Mouse (Mus musculus): ENCODE measurements at regions not wholly inside any gene's neighbourhood (a gene's known extent, or its start where the extent isn't known, plus 50 kb on each side); places are given as distances from the start of the nearest gene placed in this dataset.

DNA sequence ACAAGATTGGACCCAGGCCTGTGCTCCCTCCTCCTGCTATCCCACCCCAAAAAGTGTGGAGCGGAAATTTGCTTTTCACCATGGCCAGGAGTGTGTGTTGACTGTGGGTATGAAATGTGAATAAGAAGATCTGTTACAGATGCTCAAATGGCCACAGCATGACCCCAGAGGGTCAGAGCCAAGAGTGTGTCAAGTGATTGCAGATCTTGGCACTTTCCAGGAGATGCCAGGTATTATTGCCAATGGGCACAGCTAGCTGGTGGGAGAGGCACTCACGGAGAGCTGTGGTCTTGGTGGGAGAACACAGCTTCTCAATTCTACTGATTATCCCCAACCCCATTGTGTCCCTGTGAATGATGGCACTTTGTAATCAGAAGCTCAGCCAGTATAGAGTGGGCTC is 62.7 kb downstream of the Smim20 start:
- DNase-seq (ENCODE audit: low spot score): no peak

DNA sequence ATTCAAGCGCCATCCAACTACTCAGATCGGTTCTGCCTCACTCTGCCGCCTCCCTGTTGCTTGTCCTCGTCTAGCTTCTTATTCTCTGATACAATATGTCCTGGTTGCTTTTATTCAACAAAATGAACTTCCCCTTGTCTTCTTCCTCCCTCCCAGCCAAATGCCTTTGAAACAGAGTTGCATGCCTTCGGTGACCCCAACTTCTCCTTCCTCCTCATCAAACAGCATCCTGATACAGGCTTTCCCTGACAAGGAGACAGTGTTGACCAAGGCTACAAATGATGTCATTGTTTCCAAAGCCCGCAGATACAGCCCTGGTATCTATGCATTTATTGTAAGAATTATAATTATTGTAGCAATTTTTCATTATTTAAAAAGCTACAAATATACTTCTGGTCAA is 69.8 kb downstream of the Smim20 start:
- no peak for DNase-seq (ENCODE audit: low spot score)

DNA sequence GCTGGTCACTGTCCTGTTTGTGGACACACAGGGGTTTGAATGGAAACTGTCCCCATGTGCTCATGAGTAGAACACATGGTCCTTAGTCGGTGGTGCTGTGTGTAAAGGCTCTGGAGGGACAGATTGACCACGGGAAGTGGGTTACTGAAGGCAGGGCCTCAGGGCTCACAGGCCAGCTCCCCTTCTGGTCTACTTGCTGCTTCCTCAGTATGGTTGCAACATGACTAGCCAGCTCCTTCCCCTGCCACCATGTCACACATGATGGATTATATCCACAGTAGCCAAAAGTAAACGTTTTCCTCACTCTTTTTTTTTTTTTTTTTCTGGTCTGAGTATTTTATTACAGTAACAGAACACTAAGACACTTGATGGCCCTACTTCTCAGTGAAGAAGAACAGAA is 70.9 kb downstream of the Smim20 start:
- DNase-seq (ENCODE audit: low spot score): no peak

DNA sequence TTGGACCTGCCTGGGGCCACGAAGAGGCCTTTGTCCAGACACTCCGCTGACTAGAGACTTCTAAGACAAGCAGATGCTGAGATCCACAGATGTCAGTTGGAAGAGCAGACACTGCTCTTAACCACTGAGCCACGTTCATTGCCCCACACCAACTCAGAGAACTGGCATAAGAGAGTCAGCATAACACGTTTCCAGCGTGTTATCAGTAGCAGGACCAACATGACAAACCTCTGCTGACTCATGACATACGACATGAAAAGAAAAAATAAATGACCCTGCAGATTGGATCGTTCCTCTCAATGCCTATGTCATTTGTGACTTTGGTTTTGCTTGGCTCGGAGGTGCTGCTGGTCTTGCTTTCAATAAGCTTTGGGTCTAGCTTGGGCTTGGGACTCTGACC is 78.3 kb downstream of the Smim20 start:
- no peak for DNase-seq (ENCODE audit: low spot score)

DNA sequence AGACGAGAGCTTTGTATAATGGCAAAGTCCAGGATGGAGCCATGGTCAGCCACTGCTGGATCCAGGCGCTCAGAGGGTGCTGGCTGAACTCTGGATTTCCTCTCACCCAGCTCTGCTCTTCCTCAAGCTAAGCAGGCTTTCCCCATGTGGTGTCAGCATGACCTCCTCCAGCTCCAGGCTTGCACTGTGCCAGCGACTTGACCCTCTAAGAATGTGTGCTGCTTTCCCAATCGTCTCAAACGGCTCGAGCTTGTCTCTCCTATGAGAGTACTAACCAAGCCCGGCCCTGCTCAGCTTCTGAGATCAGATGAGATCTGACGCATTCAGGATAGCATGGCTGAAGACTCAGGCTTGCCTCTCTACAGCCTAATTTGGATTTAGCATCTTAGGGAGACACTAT is 79.1 kb downstream of the Smim20 start:
- no peak for DNase-seq (ENCODE audit: low spot score)

DNA sequence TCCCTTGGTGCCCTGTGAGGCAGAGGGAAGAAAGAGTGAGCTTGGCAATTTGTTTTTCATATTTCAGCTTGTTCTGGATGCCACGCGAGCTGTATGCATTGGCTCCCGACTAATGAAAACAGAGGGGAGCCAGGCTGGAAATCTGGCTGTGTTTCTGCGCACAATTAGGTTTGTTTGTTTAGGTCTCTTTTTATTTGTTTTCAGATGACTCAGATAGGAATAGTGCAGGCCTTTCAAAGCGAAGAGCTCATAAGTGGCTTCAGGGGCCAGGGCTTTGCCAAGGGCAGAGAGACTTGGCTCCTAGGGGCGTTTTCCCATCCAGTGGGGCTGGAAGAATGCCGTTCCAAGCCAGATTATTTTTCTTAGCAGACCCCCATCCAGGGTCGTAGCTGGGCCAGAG is 79.9 kb downstream of the Smim20 start:
- DNase-seq (ENCODE audit: low spot score): no peak

DNA sequence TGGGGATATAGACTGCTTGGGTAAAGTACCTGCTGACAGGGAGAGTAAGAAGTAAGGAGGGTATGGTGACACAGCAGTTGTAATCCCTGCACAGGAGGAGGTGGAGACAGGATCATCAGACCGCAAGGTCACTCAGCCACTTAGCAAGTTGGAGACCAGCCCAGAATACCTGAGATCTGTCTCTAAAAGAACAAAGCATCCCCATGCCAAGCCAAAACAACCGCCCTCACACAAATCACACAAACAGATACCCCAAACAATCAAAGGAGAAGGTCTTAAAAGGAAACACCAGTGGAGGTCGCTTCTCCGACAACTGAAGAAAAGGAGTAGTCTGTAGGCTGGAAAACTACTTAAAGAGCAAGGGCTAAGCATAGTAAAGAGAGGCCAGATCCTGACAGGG is 86.0 kb downstream of the Smim20 start:
- no peak for DNase-seq (ENCODE audit: low spot score)

DNA sequence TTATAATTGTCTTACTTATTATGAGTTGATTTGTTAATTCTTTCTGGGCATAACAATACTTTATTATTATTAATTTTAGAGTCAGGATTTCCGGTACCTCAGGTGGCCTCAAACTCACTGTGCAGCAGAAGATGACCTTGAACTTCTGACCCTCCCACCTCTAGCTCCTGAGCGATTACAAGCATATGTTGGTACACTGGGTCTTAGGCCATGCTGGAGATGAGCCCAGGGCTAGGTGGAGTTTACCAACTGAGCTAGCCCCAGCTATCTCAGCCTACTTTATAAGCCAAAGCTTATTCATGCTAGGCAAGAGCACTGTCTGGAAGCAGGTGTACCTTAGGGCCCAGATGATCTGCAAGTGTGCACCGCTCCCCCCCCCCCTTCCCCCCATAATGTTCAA is 87.4 kb downstream of the Smim20 start:
- DNase-seq (ENCODE audit: low spot score): no peak

DNA sequence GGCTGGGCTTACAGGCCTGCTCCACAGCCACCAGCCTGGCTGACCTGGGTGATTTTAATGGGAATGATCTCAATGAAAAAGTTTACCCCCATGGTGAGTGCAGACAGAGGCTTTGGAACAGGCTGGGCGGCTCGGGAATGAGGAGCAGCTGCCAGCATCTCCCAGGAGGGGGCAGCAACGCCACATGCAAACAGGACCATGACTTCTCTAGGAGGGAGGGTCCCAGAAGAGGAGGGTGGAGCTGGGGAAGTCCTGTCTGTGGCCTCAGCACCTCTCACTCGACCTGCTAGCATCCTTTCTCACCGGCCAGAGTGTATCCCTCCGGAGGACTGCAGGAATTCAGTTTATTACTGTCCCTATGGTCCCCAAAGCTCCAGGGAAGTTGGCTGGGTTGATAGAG is 88.2 kb downstream of the Smim20 start:
- DNase-seq (ENCODE audit: low spot score): peak; percentile 67

DNA sequence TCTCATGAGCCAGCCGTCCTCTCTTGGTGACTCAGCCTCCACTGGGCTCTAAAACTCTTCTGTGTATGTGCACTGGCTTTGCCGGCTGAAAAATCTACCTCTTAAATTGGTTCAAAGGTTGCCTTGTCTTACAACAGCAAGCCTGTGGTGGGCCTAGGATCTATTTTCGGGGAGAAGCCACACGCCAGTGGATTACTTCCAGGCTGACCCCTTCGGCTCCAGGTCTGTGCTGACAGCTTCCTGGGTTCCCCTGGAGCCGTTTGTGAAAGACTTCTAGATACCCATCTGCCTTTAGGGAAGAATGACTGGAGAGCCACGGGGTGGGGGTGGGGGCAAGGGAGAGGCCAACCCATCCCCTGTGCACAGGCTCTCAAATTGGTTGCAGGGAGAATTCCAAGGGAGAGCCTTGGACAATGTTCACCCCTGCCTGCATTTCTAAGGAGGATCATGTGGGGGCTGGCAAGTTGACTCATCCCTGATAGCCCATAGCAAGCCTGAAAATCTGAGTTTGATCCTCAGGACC is 90.3 kb downstream of the Smim20 start:
- DNase-seq (ENCODE audit: low spot score): no peak

DNA sequence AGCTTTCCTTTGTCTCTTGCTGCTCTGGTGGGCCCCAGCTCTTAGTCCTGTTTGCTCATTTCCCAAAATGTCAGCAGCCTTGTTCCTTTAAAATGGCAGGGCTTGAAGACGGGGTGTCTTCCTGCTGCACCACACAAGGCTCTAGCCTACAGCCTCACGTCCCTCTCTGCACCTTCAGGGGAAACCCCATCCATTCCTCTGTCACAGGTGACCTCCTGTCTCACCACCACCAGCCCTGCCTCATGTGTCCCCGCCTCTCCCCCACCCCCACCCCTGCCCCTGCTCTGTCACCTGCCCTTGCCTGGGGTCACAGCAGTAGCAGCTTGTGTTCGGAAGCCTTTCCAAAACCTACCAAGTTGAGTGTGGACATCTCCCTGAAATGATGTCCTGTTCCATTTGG is 91.3 kb downstream of the Smim20 start:
- DNase-seq (ENCODE audit: low spot score): no peak

DNA sequence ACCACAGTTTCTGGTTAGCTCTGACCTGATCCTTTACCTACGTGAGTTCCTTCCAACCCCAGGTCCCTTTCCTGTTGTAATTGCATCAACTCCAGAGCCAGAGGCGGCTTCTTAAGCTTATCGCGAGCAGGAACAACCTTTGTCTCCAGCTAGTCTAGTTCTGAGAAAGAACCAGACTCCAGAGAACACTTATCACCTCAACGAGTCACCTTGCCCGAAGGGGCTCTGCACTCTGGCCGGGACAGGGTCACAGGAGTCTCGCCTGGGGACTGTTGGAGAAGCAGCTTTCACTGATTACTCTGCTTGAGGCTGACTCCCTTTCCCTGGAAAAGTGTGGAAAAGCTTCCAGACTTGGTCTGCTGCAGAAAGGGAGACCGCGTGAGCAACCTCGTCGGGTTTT is 93.0 kb downstream of the Smim20 start:
- no peak for DNase-seq (ENCODE audit: low spot score)

DNA sequence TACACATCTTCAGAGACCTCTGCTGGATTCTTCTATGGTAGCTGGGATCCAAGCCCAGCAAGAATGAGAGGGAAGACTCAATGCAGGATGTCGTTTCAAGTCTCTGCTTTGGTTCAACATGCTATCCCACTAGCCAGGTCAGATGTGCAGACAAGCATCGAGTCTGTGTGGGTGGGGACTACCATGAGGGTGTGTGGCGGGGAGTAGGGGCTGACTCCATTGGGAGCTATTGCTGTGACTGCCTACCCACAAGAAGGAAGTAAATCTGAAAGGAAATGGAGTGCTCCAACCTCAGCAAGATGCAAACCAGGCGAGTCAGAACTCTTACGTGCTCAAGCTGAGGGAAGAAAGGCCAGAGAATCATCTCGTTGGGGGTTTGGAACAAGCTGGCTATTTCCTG is 94.4 kb downstream of the Smim20 start:
- no peak for DNase-seq (ENCODE audit: low spot score)

DNA sequence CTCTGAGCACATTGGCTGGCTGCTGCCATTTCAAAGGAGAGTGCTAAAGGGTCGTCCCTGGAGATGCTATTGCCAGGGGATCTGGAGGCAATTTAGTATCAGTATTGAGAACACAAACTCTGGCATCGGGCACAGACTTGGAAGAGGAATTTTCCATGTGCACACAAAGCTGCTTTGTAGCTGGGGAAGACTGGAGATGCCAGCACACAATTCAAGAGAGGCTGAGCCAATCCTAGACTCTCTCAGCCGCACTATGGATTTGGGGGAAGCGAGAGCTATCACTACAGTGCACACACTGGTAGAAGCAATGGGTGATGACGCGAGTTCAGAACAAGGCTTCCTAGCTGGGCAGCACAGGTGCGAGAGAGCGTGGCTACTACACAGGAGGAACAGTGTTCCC is 97.0 kb downstream of the Smim20 start:
- DNase-seq (ENCODE audit: low spot score): no peak

DNA sequence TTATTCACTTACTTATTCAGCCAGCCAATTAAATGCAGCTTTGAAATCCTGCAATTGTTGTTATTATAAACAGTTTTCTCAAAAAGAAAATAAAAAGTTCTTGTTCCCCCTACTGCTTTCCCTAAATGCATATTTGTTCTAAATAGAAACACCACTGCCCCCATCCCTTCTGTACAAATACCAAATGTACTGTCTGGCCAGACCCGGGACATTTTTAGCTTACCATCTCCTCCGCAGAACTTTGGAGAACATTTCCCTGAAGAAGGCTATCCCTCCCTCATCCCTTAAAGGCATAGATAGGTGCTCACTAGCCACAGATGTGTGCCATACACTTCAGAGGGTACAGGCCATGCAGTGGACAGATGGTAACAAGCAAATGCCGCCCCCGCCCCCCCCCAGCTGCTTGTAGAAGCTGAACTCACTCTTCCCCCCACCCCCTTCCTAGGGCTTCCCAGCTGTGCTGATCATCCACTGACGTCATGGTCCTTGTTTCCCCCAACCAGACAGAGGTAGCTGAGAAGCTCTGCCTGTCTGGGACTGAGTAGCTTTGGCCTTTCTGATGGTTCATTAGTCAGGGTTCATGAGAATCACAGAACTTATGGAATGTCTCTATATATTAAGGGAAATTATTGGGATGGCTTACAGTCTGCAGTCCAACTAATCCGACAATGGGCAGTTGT is 98.9 kb upstream of the Rbpj start:
- no peak for DNase-seq (ENCODE audit: low spot score)

DNA sequence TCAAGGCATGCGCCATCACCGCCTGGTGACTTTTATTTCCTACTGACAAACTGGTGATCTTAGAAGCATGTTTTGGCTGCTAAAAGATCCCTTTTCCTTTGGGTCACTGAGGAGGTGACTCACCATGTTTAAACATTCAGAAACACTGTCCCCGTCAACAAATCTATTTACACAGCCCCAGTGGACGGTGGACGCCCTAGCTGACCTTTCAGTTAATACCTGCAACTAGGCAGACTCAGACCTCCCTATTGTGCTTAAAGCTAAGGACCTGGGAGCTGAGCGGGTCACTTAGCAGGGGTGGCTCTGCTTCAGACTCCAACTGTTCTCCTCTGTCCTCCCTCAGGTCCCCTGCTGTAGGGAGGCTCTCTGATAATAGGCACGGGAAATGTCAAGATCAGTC is 95.7 kb upstream of the Rbpj start:
- no peak for DNase-seq (ENCODE audit: low spot score)

DNA sequence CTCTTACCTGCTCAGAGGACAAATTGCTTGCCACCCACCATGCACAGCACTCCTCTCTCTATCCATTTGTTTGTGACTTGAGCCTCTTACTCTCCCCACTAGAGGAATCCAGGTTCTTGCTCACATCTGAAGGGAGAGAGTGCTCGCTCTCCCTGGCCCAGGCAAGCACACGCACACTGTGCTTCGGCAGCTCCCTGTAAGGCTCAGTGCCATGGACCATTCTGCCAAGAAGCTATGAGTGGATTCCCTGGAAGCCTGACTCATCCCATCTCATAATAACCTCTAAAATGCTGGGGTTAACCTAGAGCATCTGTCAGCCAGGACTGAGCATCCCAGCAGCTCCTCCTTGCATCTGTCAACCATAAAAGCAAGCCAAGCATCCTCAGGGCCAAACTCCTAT is 94.3 kb upstream of the Rbpj start:
- DNase-seq (ENCODE audit: low spot score): no peak

DNA sequence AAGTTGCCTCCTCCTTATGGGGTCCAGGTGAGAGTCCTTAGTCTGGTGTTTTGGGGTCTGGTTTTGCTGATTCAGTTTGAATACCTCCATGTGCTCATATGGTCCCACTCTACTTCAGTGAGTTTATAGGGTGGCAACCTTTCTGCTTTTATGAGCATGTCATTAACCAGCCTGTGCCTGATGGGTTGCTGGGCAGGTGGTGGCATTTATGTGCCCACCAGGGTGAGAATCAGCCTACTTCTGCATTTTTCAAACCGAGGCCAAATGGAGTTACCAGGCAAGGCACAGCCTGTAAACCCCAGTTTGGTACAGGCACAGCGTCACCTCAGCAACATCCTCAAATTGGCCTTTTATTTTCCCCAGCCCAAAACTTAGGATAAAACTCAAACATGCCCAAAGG is 92.6 kb upstream of the Rbpj start:
- DNase-seq (ENCODE audit: low spot score): no peak

DNA sequence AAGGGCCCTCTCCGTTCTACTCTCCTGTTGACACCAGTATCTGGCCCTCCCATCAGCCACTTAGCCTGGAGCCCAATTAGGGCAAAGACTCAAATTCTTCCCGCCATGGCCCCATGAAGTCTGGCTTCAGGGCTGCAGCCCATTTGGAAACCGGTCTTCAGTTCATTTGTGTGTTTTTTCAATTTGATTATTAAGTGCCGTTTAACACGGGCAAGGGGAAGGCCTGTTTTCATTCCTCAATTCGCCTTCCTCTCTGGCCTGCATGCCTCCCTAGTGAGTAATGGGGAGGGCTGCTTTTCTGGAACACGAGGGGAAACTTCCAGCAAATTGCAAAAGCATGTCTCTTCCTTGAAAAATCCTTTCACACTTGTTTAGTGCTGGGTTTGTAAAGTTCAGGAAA is 89.1 kb upstream of the Rbpj start:
- no peak for DNase-seq (ENCODE audit: low spot score)

DNA sequence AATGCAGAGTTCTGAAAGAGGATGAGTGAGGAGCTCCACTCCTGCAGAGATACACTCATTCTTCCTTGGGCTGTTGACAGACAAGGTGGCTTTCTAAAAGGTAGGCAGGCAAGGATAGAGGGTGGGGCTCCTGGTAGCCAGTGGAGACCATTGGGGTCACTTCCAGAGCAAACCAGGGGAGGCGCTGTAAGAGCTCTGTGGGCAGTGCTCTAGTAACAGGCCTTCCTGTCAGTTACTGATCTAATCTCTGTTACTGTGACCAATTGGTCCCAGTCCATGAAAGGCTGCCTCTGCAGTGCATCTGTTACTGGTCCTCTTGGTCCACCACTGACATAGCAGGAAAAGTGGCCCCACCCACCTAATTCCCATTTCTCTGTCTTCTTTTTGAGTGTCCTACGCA is 88.3 kb upstream of the Rbpj start:
- no peak for DNase-seq (ENCODE audit: low spot score)

DNA sequence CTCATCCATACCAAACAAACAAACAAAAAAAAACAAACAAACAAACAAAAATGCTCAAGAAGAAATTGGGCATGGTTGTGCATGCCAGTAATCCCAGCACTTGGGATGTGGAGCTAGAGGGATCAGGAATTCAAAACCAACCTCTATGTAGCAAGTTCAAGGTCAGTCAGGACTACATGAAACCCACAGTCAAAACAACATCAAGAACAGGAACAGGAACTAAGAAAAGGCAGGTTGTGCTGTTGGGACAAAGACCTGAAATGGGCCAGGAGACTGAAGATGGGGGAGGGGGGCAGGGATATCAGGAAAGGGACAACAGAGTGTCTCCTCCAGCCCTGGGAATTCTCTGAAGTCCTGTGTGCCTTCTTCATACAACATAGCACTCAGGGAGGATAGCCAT is 87.8 kb upstream of the Rbpj start:
- no peak for DNase-seq (ENCODE audit: low spot score)

DNA sequence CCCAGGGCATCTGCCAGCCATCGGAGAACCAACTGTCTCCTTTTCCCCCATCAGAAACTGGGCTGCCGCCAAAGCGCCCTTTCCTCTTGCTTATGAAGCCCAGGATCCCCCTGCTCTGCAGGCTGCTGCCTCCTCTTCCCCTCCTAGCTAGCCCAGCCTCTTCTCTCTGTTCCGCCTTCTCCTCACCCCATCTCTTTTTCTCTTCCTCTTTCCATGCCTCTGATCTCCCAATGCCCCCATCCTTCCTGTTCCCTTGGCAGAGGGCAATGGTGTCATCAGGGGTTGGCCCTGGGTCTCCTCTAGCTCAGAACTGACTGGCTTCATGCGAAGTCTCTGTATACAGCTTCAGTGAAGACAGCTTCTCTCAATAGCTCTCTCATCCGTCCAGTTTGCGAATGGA is 87.4 kb upstream of the Rbpj start:
- no peak for DNase-seq (ENCODE audit: low spot score)

DNA sequence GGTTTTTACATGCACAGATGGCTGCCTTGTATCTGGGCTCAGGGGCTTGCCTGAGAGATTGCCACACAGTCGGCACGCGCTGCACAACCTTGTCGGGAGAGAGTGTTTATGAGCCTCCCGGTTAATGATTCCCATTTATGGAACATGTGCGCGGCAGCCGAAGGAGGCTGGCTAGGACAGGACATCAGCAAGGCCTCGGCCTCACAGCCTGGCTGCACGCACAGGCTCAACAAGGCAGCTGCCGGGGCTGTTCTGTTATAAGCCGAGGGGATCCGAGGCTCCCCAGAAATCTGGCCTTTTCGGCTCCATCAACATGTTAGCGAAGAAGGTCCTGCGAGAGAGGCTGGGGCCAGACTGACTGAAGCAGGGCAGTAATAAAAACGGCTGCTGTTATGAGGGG is 86.3 kb upstream of the Rbpj start:
- no peak for DNase-seq (ENCODE audit: low spot score)

DNA sequence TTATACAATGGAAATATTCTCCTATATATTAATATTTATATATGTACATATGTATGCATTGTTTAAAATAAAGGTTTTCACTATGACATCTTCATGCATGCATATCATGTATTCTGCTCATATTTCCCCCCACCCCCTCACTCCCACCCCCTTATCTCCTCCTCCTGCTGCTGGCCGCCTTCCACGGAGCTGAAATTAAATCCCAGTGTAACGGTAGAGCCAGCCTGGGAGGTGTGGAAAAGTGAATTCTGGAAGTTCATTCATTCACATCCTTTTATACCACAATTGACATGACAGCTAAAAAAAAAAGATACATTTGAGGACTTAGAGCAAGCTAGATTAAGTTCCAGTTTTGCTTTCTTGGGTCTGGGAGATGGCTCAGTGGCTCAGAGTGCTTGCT is 85.7 kb upstream of the Rbpj start:
- DNase-seq (ENCODE audit: low spot score): no peak

Measured in thymus, postnatal 0 days (tissue).